Mouse (Mus musculus): ENCODE data around the gene Ppp6c.
A peak's percentile ranks its signal among the peaks of the same experiment; 100 is the strongest.
"Not testable (repeated sequence)": the region's sequence is repeated elsewhere in the genome, so short reads cannot be mapped to it uniquely, and the experiment has no call there.

The Ppp6c gene

DNA sequence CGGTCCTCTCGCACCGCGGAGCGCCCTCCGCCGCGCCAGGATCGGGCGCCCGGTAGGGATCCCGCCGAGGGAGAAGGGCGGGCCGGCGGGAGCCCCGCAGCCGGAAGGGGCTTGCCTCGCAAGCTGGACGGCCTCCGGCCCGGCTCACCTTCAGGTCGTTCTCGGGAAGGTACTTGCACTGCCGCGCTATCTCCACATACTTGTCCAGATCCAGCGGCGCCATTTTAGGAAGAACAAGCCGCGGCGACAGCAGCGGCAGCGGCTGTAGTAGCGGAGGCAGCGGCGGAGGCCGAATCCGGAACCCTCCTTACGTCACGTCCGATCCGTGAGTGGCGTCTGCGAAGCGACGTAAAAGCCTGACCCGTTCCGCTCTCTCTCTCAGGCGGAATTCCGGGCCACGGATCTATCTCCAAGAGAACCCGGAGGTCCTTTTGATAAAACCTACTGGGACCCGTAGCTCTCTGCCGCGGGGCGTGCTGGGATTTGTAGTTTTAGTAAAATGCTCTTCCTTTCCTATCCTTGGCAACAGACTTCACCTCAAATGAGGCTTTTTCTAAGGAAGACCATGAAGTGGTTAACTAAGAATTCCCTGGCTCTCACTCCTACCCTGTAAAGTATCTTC is at the start of gene Ppp6c:
Ppp6c (minus strand) TSS at position 433 of the 622 bp plus-strand sequence.
- peak; percentile 87 to 89 for DNase-seq (ENCODE audit: low spot score in 2 of 2)

DNA sequence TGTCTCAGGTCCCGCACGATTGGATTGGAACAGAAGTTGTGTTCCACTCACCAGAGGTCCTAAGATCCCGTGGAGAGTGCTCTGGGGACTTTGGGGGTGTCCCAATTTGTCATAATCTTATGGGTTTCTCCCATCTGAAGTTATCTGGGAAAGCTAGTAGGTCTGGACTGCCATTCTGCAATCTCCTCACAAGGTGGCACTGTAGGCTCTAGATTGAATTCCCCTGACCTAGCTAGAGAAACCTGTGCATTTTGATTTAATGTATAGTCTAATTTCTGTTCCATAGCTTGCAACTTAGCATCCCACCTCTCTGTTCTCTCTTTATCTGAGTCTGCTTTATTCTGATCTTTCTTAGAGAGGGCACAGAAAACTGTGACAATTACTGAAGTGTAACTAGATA is 42.1 kb upstream of the Ppp6c start:
- DNase-seq (ENCODE audit: low spot score in 2 of 2) = peak; percentile 3 to 41

DNA sequence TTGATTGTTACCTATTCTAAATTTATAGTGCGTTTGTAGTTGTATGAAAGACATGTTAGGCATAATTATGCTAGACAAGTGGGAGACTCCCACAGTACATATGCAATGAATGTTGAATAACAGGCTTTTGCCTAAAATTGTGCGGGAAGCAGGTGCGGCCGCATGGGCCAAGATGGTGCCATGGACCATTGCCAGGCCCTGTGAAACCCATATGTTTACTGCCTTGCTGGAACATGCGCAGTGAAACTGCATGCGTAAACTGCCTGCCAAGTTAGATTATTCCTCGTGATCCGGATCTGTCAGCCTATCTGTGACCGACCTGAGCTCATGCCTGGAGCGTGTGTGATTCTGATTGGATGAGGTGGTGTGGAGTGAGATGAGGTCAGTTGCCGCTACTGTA is 26.0 kb upstream of the Ppp6c start:
- DNase-seq (ENCODE audit: low spot score in 2 of 2) = not testable (repeated sequence)

DNA sequence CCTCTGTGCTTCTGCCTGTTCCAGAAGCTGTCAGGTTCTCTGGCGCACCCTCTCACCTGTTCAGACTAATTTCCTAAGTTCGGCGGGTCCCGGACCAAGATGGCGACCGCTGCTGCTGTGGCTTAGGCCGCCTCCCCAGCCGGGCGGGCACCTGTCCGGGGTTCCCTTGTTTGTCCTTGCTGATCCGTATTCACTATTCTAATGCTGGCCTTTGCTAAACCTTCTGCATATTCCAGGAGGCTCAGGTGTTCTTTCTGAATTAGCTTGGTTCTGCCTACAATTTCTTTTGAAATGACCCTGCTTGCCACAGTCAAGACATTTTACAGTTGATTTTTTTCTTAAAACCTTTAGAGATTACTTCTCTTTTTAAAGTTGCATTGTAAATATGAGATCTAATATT is 20.6 kb upstream of the Ppp6c start:
- not testable (repeated sequence) for DNase-seq (ENCODE audit: low spot score in 2 of 2)

GRCm38 (mm10) chr2:39226731-39227130 is 480 bp upstream of the Ppp6c start:
- no peak for DNase-seq (ENCODE audit: low spot score in 2 of 2)

DNA sequence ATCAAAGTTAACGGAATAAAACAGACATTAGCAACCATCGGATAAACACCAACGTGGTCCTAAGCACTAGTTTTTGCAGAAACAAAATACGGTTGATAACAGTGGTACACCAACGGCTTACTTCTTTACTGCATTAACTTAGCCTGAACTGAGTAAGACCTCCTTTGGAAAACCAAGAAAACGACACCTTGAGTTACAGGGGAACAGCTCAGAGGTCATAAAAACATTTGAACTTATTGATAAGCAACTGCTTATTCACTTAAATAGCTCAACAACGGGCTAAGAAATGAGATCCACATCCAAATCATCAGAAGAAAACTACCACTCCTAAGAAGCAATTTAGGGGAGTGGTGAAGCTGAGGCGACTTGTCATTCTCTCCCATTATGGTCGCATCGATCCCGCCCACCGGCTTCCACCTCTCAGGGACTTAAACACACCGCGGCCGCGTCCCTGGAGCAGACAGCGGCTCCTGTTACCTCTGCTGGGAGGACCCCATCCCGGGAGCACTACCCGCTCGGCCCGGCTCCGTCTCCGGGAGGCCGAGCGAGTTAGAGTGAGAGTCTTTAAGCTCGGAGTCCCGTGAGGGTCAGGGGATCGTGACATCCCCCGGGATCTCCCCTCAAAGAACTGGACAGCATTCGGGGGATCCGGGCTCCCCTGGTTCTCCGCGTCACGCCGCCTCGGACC is 776 bp downstream of the Ppp6c start:
- peak in 1 of 2 experiments; percentile 10 for DNase-seq (ENCODE audit: low spot score in 2 of 2)

GRCm38 (mm10) chr2:39224621-39225020 is 1.6 kb downstream of the Ppp6c start:
- no peak for DNase-seq (ENCODE audit: low spot score in 2 of 2)

- DNase-seq (ENCODE audit: low spot score in 2 of 2) = no peak
These were observed 6.2 kb downstream of the Ppp6c start for GRCm38 (mm10) chr2:39220010-39220409.

GRCm38 (mm10) chr2:39219034-39219433 is 7.2 kb downstream of the Ppp6c start:
- DNase-seq (ENCODE audit: low spot score in 2 of 2) = no peak

DNA sequence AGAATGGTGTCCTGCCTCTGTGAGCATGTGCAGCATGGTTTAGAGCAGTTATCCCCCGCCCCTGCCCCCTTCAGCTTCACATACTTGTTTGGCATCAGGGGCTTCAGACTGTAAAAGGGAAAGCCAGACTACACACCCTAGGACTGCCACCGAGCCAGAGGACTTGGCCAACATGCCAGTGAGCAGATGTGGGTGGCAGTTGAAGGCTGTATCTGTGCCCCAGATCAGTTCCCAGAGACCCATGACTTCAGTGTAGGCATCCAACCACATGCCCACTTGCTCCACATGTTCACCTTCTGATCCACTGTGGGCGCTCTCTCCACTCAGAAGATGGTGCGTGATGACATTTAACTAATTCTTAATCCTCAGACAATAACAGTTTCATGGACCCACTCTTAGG is 9.1 kb downstream of the Ppp6c start:
- DNase-seq (ENCODE audit: low spot score in 2 of 2) = no peak

GRCm38 (mm10) chr2:39210738-39211137 is 15.5 kb downstream of the Ppp6c start:
- DNase-seq (ENCODE audit: low spot score in 2 of 2) = no peak

DNA sequence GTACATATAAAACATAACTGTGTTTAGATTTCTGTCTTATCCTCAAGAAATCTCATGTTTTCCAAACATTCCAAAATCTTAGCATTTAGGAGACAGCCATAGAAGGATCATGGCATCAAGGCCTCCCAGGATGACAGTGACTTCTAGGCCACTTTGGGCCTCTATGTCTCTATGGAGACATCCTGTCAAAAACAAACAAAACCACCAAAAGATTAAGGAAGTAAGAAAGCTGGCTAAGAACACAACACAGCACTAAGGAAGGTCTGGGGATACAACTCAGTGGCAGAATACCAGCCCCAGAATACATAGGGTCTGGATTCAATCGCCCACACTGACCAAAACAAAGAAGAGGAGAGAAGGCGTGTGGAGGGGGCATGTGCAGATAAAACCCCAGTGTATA is 22.9 kb downstream of the Ppp6c start:
- no peak for DNase-seq (ENCODE audit: low spot score in 2 of 2)

DNA sequence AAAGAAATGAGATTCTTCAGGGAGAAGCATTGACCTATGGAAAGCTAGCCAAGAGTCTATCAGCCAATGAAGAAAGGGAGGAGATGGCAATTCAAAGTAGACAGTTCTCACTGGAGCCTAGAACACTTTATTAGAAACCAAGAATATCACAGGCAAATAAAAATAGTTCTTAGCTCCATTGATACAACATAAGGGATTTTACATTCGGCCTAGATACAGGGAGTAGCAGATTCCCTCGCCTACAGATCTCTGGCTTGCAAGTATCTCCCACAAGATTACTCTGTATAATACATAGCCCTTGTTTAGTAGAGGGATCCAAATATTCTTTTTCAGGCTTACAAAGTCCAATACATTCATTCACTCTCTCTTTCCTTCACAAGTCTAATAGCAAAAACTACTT is 31.4 kb downstream of the Ppp6c start:
- DNase-seq (ENCODE audit: low spot score in 2 of 2) = no peak

- peak; percentile 96 to 98 for DNase-seq (ENCODE audit: low spot score in 2 of 2)
These were observed 35.6 kb downstream of the Ppp6c start, which contains the start of gene Scai for GRCm38 (mm10) chr2:39190561-39191056. Scai (minus strand) TSS chr2:39190734.

- DNase-seq (ENCODE audit: low spot score in 2 of 2) = peak; percentile 65 to 73
These were observed 36.2 kb downstream of the Ppp6c start for GRCm38 (mm10) chr2:39189961-39190560.

DNA sequence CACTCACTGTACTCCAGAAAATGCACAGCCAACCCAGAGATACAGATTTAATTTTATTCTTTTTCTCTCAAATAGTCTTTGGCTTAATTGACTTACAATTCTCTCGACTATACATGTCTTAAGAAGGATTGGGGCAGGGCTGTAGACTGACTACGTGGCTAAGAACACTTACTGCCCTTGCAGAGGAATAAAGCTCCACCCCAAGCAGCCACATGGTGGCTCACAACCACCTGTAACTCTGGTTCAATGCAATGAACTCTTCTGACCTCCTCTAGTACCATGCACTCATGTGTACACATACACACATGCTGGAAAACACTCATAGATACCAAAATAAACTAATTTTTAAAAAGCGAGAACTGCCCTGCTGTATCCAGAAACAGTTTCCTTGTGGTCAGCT is 40.3 kb downstream of the Ppp6c start:
- no peak for DNase-seq (ENCODE audit: low spot score in 2 of 2)

- DNase-seq (ENCODE audit: low spot score in 2 of 2) = no peak
These were observed 42.7 kb downstream of the Ppp6c start for GRCm38 (mm10) chr2:39183587-39183986.

GRCm38 (mm10) chr2:39160996-39161395 is 65.3 kb downstream of the Ppp6c start:
- no peak for DNase-seq (ENCODE audit: low spot score in 2 of 2)

GRCm38 (mm10) chr2:39157916-39158315 is 68.3 kb downstream of the Ppp6c start:
- no peak for DNase-seq (ENCODE audit: low spot score in 2 of 2)

DNA sequence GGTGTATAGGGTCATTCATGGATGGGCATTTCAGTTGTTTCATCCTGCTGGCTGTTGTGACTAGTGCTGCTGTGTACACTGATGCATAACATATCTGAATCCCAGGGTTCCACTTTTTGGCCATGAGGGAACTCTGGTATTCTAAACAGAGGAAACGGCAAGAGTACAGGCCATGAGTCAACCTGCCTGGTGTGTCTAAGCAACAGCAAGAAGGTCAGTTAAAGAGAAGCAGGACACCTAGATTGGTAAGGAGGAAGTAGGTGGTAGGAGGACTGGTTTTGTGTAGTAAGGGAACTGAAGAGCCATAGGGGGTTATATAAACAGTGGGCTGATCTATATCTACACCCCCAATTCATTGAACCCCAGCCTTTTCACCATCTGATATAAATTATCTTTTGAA is 69.4 kb downstream of the Ppp6c start:
- DNase-seq (ENCODE audit: low spot score in 2 of 2) = no peak

DNA sequence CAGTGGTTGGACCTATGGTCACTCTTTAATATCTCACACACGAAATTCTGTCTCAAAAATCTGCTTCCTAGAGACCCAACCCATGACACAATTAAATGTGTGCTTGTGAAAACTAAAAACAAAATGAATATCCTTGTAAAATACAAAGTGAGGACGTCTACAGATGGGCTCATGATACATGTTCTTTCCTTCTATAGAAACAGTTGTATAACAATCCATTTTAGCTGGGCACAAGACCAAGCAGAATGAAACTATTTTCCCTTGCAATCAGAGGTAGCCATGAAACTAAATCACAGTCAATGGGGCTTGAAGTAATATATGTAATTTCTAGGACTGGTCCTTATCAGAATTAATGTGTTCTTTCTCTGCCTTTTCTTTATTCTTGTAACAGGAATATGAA is 75.3 kb downstream of the Ppp6c start:
- no peak for DNase-seq (ENCODE audit: low spot score in 2 of 2)

DNA sequence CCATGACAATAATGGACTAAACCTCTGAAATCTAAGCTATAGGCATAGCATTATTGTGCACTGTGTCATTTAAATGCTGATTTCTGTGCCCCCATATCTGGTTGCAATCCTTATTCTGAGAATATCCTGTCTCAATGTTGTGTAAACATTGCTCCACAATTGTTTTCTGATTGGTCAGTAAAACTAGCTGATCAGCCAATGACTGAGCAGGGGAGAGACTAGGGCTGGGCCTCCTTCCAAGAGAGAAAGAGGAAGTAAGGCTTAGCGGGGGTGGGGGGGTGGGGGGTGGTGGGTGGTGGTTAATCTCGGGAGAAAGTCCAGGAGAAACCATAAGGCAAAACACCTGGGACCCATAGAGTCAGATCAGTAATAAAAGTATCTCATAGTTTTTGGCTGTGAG is 78.2 kb downstream of the Ppp6c start:
- DNase-seq (ENCODE audit: low spot score in 2 of 2) = no peak

DNA sequence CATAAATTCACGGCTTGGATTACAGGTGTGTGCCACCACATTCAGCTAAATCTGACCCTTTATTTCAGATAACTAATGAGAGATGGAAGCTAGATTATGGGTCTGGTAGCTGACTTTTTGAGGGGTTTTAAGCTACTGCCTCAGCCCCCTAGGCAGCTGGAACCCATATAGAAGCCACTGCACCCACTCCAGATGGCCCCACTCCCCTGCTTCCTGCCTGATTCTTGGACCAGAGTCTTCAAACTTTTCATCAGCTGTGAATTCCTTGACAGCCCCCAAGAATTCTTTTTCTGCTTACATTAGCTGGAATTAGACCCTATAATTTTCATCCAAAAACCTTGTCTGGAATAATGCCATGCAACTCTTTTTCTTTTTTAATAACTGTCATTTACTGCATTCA is 79.8 kb downstream of the Ppp6c start:
- DNase-seq (ENCODE audit: low spot score in 2 of 2) = no peak

Measured in thymus, postnatal 10 days (tissue).